Mouse (Mus musculus): ENCODE measurements around the gene Aloxe3. TPM values are rescaled to one million over a fixed set of nuclear protein-coding genes. Genes with fewer than 3 reads are reported as not detected.

Aloxe3 gene
- polyA plus RNA-seq, 1 experiment from 2014 or later = 3.5 TPM

DNA sequence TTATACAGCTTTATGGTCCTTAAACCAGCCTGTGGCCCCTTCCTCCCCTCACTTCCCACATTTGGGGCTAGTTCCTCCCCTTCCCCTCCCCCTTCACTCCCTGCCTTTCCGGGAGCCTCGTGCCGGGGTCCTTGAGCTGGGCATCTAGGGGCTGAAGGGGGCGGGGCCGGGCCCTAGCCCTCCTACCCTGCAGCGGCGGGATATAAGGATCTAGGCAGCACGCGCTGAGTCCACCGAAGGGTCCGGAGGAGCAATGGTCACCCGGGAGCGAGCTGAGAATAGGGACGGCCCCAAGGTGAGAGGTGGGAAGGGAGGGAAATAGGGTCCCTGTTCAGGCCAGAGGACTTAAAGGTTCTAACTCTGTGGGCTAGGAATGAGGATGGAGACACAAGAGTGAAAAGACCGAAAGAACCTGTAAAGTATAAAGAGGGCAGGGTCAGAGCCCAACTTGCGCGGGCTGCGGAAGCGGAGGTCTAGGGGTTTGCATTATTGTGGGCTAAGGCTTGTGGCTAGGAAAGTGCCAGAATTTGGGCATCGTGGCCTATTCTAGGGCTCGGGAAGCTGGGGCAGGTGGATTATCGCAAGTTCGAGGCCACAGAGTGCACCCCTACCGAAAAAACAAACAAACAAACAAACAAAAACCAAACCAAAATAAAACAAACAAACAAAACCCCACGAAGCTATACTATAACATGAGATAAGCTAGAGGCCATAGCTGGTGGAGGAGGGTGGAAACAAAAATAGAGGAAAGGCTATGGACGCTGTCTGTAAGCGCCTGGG is 5.3 kb upstream of the Aloxe3 start, which contains the start of gene Hes7:
Hes7 (plus strand) TSS at position 184 of the 780 bp plus-strand sequence.
- Histone ChIP-seq H3K27ac (ENCODE audit: low read length) (no peak within 1 kb of the TSS), H3K36me3 (ENCODE audit: control insufficient read depth, insufficient read depth) (no peaks in the 10 kb centered on the region), H3K9ac (replicated peaks; ENCODE audit: low read depth, low read length) (peak within 1 kb of the TSS; percentile 74), H3K9me3 (ENCODE audit: control insufficient read depth, low read length) (no peaks in the 10 kb centered on the region), H3K27me3 (replicated peaks; ENCODE audit: control insufficient read depth, insufficient read depth, low read length) (peaks cover 3% of the 10 kb centered on the region; the same call in 1 of the 2 replicates), H3K4me3 (replicated peaks; ENCODE audit: low read length) (peak within 1 kb of the TSS; percentile 80), H3K4me2 (ENCODE audit: low read length) (peak within 1 kb of the TSS; percentile 76), H3K4me1 (replicated peaks; ENCODE audit: control insufficient read depth, insufficient read depth, low read length) (peaks cover 32% of the 10 kb centered on the region)
- 4% methylated on average over 27 of the region's 27 CpGs for WGBS
- ATAC-seq = no peak

DNA sequence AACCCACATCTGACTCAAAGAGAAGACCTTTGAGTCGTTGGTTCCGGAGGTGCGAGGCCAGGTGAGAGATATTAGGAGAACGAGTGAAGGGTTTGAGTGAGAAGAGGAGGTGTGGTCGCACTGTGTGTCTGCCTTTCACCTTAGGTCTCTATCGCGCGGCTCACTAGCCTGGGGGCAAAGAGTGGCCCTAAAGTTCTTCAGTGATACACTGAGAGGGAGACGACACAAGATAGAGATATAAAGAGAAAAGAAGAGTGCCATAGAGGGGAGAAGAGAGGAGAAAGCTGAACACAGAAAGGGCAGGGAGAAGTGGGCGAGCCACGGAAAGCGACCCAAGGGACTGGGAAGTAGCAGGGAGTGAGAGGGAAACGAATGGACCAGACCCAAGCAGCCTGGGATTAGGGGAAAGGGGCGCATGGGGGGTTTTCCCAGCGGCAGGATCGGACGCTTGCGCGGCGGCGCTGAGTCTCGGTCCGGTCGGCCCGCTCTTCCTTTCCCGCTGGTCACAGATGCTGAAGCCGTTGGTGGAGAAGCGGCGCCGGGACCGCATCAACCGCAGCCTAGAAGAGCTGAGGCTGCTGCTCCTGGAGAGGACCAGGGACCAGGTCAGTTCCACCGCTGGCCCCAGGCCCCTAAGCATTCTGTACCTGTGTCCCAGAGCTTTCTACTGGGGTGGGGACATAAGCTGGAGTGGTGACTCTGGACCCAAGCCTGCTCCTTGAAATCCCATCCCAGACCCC is 4.5 kb upstream of the Aloxe3 start:
- Histone ChIP-seq H3K4me1 (replicated peaks; ENCODE audit: control insufficient read depth, insufficient read depth, low read length) (peaks cover 38% of the 10 kb centered on the region), H3K4me3 (replicated peaks; ENCODE audit: low read length) (peak overlapping the region; percentile 80)

GRCm38 (mm10) chr11:69121741-69122335 is 3.9 kb upstream of the Aloxe3 start:
- peaks cover 42% of the 10 kb centered on the region for H3K4me1 ChIP-seq (replicated peaks; ENCODE audit: control insufficient read depth, insufficient read depth, low read length)
- H3K9me3 ChIP-seq (ENCODE audit: control insufficient read depth, low read length) = no peaks in the 10 kb centered on the region
- no peaks in the 10 kb centered on the region for H3K36me3 ChIP-seq (ENCODE audit: control insufficient read depth, insufficient read depth)
- peak overlapping the region; percentile 80 for H3K4me3 ChIP-seq (replicated peaks; ENCODE audit: low read length)
- peak overlapping the region; percentile 74 for H3K9ac ChIP-seq (replicated peaks; ENCODE audit: low read depth, low read length)
- peaks cover 3% of the 10 kb centered on the region; the same call in 1 of the 2 replicates for H3K27me3 ChIP-seq (replicated peaks; ENCODE audit: control insufficient read depth, insufficient read depth, low read length)
- H3K4me2 ChIP-seq (ENCODE audit: low read length) = peak overlapping the region; percentile 76
- no peak for ATAC-seq
- H3K27ac ChIP-seq (ENCODE audit: low read length) = no peak overlapping the region; the same call in 1 of the 2 replicates
- WGBS = under 1% methylated on average over 28 of the region's 32 CpGs

More for the DNA sequence above, 4.5 kb upstream of the Aloxe3 start:
- WGBS = 1% methylated on average over 32 of the region's 33 CpGs
- ATAC-seq = no peak
- H3K27me3 ChIP-seq (replicated peaks; ENCODE audit: control insufficient read depth, insufficient read depth, low read length) = peaks cover 3% of the 10 kb centered on the region; the same call in 1 of the 2 replicates
- H3K9ac ChIP-seq (replicated peaks; ENCODE audit: low read depth, low read length) = peak overlapping the region; percentile 74
- H3K27ac ChIP-seq (ENCODE audit: low read length) = no peak overlapping the region
- H3K36me3 ChIP-seq (ENCODE audit: control insufficient read depth, insufficient read depth) = no peaks in the 10 kb centered on the region
- H3K4me2 ChIP-seq (ENCODE audit: low read length) = peak overlapping the region; percentile 76
- no peaks in the 10 kb centered on the region for H3K9me3 ChIP-seq (ENCODE audit: control insufficient read depth, low read length)

DNA sequence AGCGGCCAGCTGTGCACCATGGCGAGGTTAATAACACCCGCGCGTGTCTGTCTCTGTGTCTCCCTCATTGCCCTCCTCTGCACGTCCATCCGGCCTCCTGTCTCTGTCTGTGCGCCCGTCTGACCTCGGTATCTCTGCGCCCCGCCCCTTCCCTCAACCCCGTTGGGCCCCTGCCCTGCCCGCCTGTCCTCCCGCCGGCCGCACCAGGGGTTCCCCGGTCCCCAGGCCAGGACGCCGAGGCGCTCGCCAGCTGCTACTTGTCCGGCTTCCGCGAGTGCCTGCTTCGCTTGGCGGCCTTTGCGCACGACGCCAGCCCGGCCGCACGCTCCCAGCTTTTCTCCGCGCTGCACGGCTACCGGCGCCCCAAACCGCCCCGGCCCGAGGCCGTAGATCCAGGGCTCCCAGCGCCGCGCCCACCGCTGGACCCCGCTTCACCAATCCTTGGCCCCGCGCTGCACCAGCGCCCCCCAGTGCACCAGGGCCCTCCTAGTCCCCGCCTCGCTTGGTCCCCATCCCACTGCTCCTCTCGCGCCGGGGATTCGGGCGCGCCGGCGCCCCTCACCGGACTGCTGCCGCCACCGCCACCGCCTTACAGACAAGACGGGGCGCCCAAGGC is 3.3 kb upstream of the Aloxe3 start, which contains the start of gene 9130213A22Rik:
9130213A22Rik (minus strand) TSS at position 254 of the 616 bp plus-strand sequence.
- H3K4me1 ChIP-seq (replicated peaks; ENCODE audit: control insufficient read depth, insufficient read depth, low read length) = peaks cover 36% of the 10 kb centered on the region
- ATAC-seq = peak; percentile 66
- peaks cover 3% of the 10 kb centered on the region; the same call in 1 of the 2 replicates for H3K27me3 ChIP-seq (replicated peaks; ENCODE audit: control insufficient read depth, insufficient read depth, low read length)
- under 1% methylated on average over 64 of the region's 66 CpGs for WGBS
- peak within 1 kb of the TSS; percentile 71 for H3K27ac ChIP-seq (ENCODE audit: low read length)
- H3K4me3 ChIP-seq (replicated peaks; ENCODE audit: low read length) = peak within 1 kb of the TSS; percentile 80
- no peaks in the 10 kb centered on the region for H3K36me3 ChIP-seq (ENCODE audit: control insufficient read depth, insufficient read depth)
- no peaks in the 10 kb centered on the region for H3K9me3 ChIP-seq (ENCODE audit: control insufficient read depth, low read length)
- peak within 1 kb of the TSS; percentile 74 for H3K9ac ChIP-seq (replicated peaks; ENCODE audit: low read depth, low read length)
- H3K4me2 ChIP-seq (ENCODE audit: low read length) = peak within 1 kb of the TSS; percentile 76

DNA sequence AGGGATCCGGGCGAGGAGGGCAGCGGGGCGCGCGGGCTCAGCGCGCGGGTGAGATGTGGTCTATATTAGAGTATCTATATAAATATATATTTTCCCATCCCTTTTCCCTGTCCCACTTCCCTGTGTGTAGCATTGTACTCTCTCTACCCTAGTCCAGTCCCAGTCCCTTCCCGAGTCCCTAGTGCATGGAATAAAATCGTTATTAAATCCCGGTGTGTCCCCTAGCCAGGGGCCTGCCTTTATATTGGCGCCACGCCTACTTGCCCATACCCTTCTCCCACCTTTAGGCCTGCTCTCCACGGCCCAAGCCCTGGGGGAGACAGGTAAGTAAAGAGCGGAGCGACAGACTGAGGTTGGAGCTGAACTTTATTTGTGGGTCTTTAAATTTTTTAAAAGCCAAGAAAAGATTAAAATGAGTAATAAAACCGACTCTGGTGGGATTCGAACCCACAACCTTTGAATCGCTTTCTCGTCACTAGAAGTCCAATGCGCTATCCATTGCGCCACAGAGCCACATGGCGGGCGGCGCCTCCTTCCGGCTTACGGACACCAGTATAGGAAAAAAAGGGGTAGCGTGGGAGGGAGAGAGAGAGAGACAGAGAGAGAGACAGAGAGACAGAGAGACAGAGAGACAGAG is 2.5 kb upstream of the Aloxe3 start:
- H3K4me3 ChIP-seq (replicated peaks; ENCODE audit: low read length) = peak overlapping the region; percentile 80
- H3K4me1 ChIP-seq (replicated peaks; ENCODE audit: control insufficient read depth, insufficient read depth, low read length) = peaks cover 35% of the 10 kb centered on the region
- ATAC-seq = no peak; the same call in 1 of the 2 replicates
- no peaks in the 10 kb centered on the region for H3K9me3 ChIP-seq (ENCODE audit: control insufficient read depth, low read length)
- H3K27me3 ChIP-seq (replicated peaks; ENCODE audit: control insufficient read depth, insufficient read depth, low read length) = peaks cover 4% of the 10 kb centered on the region; the same call in 1 of the 2 replicates
- peak overlapping the region; percentile 74 for H3K9ac ChIP-seq (replicated peaks; ENCODE audit: low read depth, low read length)
- H3K4me2 ChIP-seq (ENCODE audit: low read length) = peak overlapping the region; percentile 76
- H3K27ac ChIP-seq (ENCODE audit: low read length) = peak overlapping the region; percentile 71
- no peaks in the 10 kb centered on the region for H3K36me3 ChIP-seq (ENCODE audit: control insufficient read depth, insufficient read depth)
- under 1% methylated on average over 29 of the region's 29 CpGs for WGBS

DNA sequence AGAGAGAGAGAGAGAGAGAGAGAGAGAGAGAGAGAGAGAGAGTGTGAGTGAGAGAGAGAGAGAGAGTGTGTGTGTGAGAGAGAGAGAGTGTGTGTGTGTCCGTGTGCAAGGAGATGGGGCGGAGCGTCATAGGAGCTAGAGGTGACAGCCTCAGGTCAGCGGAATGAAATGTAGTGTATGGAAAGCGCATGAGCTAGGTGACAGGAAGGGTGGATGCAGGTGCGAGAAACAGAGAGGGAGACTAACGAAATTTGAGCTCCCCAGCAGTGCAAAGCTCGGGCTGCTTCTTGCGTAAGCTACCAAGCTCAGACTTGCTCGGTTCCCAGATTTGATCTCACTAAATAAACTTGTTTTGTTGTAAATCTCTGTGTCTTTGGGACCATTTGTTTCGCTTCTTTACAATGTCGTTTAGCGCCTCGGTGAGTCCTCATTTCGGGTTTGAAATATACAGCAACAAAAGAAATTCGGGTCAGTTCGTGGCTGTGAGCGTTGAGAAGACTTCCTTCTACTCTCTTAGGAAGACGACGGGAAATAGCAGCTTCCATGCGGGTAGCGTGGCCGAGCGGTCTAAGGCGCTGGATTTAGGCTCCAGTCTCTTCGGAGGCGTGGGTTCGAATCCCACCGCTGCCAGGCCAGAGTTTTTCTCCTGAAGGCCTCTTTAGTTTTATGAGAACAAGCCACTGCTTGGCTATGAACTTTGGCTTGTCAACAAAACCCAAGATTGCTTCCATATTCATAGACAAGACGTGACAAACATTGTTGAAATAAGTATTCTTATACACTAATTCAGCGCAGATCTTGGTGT is 1.8 kb upstream of the Aloxe3 start:
- peak; percentile 73 for ATAC-seq
- Histone ChIP-seq H3K4me2 (ENCODE audit: low read length) (peak overlapping the region; percentile 76), H3K4me3 (replicated peaks; ENCODE audit: low read length) (peak overlapping the region; percentile 80), H3K4me1 (replicated peaks; ENCODE audit: control insufficient read depth, insufficient read depth, low read length) (peaks cover 33% of the 10 kb centered on the region), H3K27ac (ENCODE audit: low read length) (peak overlapping the region; percentile 58), H3K36me3 (ENCODE audit: control insufficient read depth, insufficient read depth) (no peaks in the 10 kb centered on the region), H3K9me3 (ENCODE audit: control insufficient read depth, low read length) (no peaks in the 10 kb centered on the region), H3K9ac (replicated peaks; ENCODE audit: low read depth, low read length) (peak overlapping the region; percentile 23), H3K27me3 (replicated peaks; ENCODE audit: control insufficient read depth, insufficient read depth, low read length) (peaks cover 6% of the 10 kb centered on the region; the same call in 1 of the 2 replicates)
- WGBS = under 1% methylated on average over 31 of the region's 31 CpGs

- Histone ChIP-seq H3K4me2 (ENCODE audit: low read length) (no peak overlapping the region), H3K27ac (ENCODE audit: low read length) (no peak overlapping the region), H3K36me3 (ENCODE audit: control insufficient read depth, insufficient read depth) (no peaks in the 10 kb centered on the region), H3K27me3 (replicated peaks; ENCODE audit: control insufficient read depth, insufficient read depth, low read length) (peaks cover 6% of the 10 kb centered on the region; the same call in 1 of the 2 replicates), H3K4me1 (replicated peaks; ENCODE audit: control insufficient read depth, insufficient read depth, low read length) (peaks cover 30% of the 10 kb centered on the region), H3K9me3 (ENCODE audit: control insufficient read depth, low read length) (no peaks in the 10 kb centered on the region), H3K4me3 (replicated peaks; ENCODE audit: low read length) (no peak overlapping the region), H3K9ac (replicated peaks; ENCODE audit: low read depth, low read length) (no peak overlapping the region)
- 0% methylated on average over 3 of the region's 3 CpGs for WGBS
- ATAC-seq = peak; percentile 44
Measured at GRCm38 (mm10) chr11:69124498-69124847, 1.2 kb upstream of the Aloxe3 start.

Measured in forebrain, embryonic 16.5 days (tissue).